Mouse (Mus musculus) right cerebral cortex, adult 2 months (tissue): Measurements from ENCODE around the gene Slco2b1.

ENCODE experiments used
- DNase-seq, 2 experiments: peaks; one replicate each; pipeline ENCODE4 v3.0.0; 2021 to 2022; ENCODE audit warnings: low spot score in 2 of 2

The Slco2b1 gene

GRCm38 (mm10) chr7:99654244-99654643 lies 56.9 kb downstream of the Slco2b1 start:
- no peak for DNase-seq

- DNase-seq, result no peak
Observed at GRCm38 (mm10) chr7:99649585-99649984, 61.6 kb downstream of the Slco2b1 start.

- DNase-seq, result no peak
Observed at GRCm38 (mm10) chr7:99648623-99649022, 62.5 kb downstream of the Slco2b1 start.

- DNase-seq, result no peak
Observed at GRCm38 (mm10) chr7:99644701-99645100, 66.4 kb downstream of the Slco2b1 start.

GRCm38 (mm10) chr7:99642078-99642477 lies 69.1 kb downstream of the Slco2b1 start:
- no peak for DNase-seq

- DNase-seq, result no peak
Observed at GRCm38 (mm10) chr7:99641245-99641644, 69.9 kb downstream of the Slco2b1 start.

- no peak for DNase-seq
Observed at GRCm38 (mm10) chr7:99633966-99634665, 77.0 kb downstream of the Slco2b1 start.

GRCm38 (mm10) chr7:99632286-99632685 lies 78.9 kb downstream of the Slco2b1 start:
- DNase-seq, result no peak

GRCm38 (mm10) chr7:99627366-99627765 lies 83.8 kb downstream of the Slco2b1 start:
- DNase-seq, result no peak

- peak in 1 of 2 experiments; percentile 24 for DNase-seq
Observed at GRCm38 (mm10) chr7:99626376-99627270, 84.5 kb downstream of the Slco2b1 start, which contains the start of gene Tpbgl. Gene Tpbgl, minus strand, starts transcription at chr7:99627103.

GRCm38 (mm10) chr7:99625722-99626375 lies 85.3 kb downstream of the Slco2b1 start:
- peak; percentile 84 to 89 for DNase-seq

- DNase-seq, result peak; percentile 35 to 60
Observed at GRCm38 (mm10) chr7:99618860-99619259, 92.3 kb downstream of the Slco2b1 start.

GRCm38 (mm10) chr7:99618264-99618663 lies 92.9 kb downstream of the Slco2b1 start:
- DNase-seq, result no peak
